Mouse (Mus musculus): ENCODE results near the gene Sesn2.
"Not testable (repeated sequence)": the region's sequence is repeated elsewhere in the genome, so short reads cannot be mapped to it uniquely, and the experiment has no call there.

Sesn2 gene

DNA sequence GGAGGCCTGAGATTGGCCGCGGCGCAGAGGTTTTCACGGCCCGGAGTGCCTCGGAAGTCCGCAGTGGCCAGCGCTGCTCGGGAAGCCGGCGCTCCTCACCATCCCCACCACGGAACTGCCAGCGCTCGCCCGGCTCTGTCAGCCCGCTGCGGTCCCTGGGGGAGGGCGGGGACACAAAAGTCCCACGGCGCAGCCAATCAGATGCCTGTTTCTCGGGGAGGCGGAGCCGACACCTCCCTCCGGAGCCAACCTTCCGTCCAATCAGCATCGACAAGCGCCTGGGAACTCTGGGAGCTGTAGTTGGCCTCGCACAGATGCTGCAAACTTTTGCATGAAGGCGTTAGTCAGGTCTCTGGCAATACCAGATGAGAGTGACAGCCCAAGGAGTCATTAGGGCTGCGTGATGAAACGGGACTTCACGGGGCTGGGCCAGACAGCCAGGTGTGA, at the start of gene Sesn2:
Gene Sesn2, minus strand, starts transcription at position 150 of the 447 bp plus-strand sequence.
- peak; percentile 91 for DNase-seq

GRCm38 (mm10) chr4:132555550-132555949, 45.2 kb upstream of the Sesn2 start:
- DNase-seq = not testable (repeated sequence)

GRCm38 (mm10) chr4:132554653-132555052, 44.4 kb upstream of the Sesn2 start:
- no peak for DNase-seq

DNA sequence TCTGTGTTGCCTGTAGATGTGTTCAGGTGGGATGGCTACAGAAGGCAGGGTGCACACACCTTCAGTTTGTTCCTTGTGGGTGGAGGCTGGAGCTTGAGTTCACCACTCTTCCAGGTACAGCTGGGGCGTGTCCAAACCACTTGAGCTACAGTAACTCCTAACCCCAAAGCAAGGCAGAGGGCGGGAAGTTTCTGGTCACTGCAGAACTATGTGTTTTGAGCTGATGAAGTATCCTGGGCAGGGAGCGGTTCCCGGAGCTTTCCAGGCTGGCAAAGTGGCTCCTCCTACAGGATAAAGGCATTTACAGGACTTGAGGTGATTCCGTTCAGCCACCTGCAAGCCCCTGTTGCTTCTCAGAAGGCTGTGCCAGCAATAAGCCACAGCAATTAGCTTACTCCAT, 43.9 kb upstream of the Sesn2 start:
- no peak for DNase-seq

- DNase-seq = peak; percentile 48
These were observed 35.5 kb upstream of the Sesn2 start for GRCm38 (mm10) chr4:132545851-132546250.

GRCm38 (mm10) chr4:132542724-132543123, 32.4 kb upstream of the Sesn2 start:
- no peak for DNase-seq

DNA sequence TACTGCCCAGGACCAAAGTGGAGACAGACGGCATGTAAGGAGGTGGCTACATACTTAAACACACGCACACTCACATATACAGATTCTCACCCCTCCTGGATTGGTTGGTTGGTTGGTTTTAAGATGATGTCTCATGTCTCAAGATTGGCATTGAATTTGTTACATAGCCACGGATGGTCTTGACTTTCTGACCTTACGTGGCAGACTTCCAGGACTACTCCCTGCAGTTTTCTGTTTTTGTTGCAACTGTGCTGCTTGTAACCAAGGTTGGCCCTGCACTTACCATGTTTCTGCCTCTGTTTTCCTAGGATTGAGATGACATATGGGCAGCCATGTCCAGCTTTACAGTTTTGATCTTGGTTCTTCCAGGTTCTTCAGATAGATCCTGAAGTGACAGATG, 31.1 kb upstream of the Sesn2 start:
- no peak for DNase-seq

DNA sequence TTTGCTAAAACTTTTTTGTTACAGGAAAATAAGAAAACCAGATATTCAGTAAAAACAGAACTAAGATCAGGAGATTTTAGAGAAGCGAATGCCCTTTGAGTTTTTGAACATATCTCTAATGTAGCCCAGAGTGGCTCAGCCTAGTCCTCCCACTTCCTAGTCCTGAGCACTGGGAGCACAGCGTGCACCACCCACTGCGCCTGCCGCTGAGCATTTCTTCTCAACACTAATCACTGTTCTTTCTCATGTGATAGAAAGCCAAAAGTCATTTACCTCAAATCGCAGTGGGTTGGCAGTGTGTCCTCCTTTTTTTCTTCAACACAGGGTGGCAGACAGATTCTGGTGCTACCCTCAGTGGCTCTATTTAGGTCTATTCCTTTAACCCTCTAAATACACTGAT, 29.2 kb upstream of the Sesn2 start:
- DNase-seq = no peak

- peak; percentile 97 for DNase-seq
These were observed 25.3 kb upstream of the Sesn2 start, which contains the start of gene Dnajc8 for GRCm38 (mm10) chr4:132535406-132536121. Gene Dnajc8 (plus strand): TSS chr4:132535550.

GRCm38 (mm10) chr4:132532981-132533916, 22.9 kb upstream of the Sesn2 start, which contains the start of gene Atpif1:
Gene Atpif1 (minus strand): TSS chr4:132533659.
- peak; percentile 91 for DNase-seq

DNA sequence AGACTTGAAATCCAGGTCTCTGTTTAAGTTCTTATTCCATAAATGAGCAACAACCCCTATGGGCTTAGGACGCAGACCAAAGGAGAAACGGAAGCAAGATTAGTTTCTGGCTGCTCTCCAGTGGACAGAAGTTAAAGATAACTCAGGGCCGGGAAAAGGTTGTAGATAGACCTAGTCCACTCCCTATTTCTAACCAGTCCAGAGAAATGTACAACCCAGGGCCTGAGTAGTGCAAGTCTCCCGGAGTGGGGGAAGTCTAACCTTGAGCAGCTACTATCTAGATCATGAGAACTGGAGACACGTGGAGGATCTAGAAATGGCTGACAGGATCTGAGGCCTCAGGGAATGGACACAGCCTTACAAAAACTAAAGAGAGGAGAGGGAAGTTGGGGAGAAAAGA, 22.2 kb upstream of the Sesn2 start:
- DNase-seq = no peak

DNA sequence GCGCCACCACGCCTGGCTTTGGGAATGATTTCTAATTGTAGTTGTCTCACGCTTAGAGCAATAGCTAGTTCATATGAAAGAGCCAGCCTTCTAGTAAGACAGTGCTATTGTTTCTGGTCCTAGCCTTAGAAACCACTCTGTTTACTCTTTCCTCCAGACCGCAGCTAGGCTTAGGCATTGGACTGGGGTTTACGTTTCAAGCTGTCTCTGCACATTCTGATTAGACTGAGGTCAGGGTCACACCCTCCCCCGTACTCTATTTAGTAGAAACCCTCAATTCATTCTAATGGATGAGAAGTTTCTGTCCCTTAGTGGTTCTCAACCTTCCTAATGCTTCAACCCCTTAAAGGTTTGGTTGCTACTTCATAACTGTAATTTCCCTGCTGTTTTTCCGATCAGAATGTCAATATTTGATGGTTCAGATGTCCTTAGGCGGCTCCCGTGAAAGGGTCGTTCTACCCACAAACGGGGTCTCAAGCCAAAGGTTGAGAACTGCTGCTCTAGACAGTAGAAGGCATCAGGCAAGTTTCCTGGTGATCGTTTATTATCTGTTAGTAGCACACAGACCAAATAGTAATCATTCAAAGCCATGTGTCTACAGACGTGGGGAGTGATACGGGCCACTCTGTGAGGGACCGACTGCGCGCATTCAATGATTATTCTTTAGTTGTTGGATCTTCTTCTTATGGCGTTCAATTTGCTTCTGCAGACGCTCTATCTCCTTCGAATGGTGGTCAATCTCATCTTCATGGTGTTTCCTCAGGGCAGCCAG, 19.9 kb upstream of the Sesn2 start:
- DNase-seq = no peak

GRCm38 (mm10) chr4:132529344-132529743, 19.0 kb upstream of the Sesn2 start:
- no peak for DNase-seq

GRCm38 (mm10) chr4:132527917-132528522, 17.7 kb upstream of the Sesn2 start:
- DNase-seq = no peak

- DNase-seq = no peak
These were observed 16.4 kb upstream of the Sesn2 start for GRCm38 (mm10) chr4:132526678-132527077.

DNA sequence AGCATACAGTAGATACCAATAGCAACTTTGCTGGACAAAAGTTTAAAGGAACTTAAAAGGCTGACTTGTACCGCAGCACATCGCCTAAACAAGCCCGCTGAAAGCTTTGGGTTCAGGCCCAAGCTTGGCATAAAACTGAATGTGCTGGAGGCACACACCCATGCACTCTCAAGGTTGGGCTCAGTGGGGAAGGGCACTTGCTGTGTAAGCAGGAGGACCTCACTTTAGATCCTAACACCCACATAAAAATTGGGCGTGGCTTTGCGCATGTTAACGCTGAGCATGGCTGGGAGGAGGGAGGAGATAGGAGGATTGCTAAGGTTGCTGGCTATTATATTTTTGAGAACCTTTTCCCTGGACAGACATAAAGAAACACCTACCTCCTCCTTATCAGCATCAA, 14.5 kb upstream of the Sesn2 start:
- no peak for DNase-seq

DNA sequence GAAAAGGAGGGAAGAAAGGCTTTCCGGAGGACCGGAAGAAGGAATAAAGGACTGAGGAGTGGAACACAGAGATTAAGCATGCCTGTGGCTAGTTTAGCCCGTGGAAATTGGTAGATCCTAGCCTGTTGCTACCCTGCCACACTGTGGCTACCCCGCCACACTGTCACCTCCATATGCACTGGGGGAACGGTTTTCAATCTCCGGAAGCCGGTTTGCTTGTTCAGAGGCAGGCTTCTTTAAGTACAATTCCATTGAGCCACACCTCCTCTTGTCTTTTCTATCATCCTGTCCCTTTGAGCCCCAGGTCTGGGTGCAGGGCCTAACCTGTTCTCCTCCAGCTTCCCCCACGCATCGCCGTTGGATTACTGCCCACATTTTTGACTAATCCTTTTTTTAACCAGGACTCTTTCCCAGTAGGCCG, 14.0 kb upstream of the Sesn2 start:
- DNase-seq = no peak

DNA sequence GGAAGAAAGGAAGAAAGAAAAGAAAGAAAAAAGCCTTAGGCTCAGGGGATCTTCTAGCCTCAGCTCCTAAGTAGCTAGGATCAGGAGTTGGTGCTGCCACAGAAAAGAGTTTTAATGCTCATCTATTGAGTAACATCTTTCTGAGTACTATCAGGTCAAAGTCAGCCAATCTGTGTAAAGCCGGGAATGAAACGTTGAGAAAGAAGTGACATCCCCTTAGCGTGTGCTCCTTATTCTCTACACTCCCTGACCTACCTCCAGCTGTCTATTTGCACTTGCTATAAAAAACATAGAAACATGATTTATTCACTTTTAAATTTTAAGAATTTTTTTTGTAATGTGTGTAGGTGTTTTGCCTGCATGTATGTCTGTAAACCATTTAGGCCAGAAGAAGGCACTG, 8.9 kb upstream of the Sesn2 start:
- DNase-seq = no peak

GRCm38 (mm10) chr4:132518066-132518465, 7.8 kb upstream of the Sesn2 start:
- no peak for DNase-seq

GRCm38 (mm10) chr4:132515369-132516155, 5.3 kb upstream of the Sesn2 start:
- DNase-seq = peak; percentile 77

- DNase-seq = peak; percentile 83
These were observed 4.3 kb upstream of the Sesn2 start for GRCm38 (mm10) chr4:132514555-132515135.

All from right cerebral cortex, postnatal 4 days (tissue).